Mouse (Mus musculus) T-cell, adult 2 months (primary cell): ENCODE results near the gene Zfp704.

ENCODE experiments used
- DNase-seq: peaks from one replicate; pipeline ENCODE4 v3.0.0; 2022; ENCODE audit warnings: low spot score

Zfp704 gene

DNA sequence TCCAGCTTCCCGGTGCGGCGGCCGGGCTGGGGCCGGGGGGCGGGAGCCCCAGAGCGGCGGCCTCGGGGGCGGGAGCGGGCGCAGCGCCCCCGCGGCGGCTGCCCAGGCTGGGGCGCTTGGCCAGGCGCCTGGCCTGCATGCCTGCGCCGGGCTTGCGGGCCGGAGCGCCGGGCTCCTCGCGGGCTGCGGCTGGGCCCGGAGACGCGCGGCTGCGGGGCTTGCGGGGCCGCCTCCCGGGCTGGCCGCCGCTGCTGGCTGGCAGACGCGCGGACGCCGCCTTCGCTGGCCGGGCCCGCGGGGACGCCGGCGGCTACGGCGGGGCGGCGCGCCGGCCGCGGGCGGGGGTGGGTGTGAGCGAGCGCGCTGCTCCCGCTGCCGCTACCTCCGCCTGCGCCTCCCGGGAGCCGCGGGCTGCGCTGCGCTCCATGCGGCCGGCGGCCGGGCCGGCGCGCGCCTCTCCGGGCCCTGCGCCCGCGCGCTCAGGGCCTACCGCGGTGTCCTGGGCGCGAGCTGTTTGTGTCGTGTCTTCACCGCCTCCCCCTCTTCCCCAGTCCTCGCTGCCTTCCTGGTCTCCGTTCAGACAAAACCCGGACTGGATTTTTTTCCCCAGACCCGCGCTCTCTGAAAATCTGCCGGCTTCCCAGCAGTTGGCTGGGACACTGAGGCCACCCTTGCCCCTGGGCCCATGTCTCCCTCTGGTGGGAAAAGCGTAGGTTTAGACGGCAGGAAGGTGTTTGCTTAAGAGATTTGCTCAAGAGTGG lies at the start of gene Zfp704:
TSS of gene Zfp704 (minus strand) at position 505 of the 761 bp plus-strand sequence.
- peak; percentile 32 for DNase-seq

DNA sequence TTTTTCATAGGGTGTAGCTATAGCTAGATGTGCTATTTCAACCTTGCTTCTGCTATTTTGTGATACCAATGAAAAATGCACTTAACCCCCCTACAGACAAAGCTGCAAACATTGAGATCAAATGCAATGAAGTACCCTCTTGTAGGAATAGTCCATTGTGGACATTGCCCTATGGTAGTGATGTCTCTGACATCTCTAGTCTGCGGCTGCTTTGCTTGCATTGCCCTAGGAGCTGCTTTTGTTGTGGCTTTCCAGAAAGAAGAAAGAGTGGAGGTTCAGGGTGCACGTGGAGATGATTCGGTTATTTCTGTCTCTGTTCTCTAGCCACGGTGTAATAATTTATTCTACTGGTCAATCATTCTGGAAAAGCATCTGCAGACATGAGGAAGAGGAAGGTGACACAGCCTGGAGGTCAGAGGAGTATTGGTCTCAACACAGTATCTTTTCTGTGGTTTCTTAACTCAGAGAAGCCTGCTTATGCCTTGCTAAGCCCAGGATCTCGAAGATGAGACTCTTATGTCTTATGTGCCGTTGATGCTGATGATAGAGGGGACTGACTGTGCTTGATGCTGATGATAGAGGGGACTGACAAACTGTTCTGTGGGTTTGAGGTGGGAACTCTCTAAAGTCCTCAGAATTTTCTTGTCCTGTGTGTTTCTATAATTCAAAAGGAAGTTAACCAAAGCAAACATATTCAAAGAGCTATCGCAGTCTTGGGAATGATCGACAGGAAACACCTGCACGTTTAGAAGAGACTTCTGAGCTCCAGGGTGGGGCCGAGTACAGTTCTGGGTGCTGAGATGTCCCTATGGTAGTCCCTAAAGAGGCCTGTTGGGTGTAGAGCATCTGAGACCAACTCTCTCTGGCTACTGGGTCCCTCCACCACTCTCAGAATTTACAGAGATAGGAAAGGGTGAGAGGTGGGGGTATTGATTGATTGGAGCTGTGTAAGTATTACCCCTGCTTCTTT lies 23.4 kb upstream of the Zfp704 start:
- no peak for DNase-seq

- DNase-seq, result no peak
Measured at GRCm38 (mm10) chr3:9629951-9630350, 20.1 kb upstream of the Zfp704 start.

GRCm38 (mm10) chr3:9628041-9628440 lies 18.2 kb upstream of the Zfp704 start:
- no peak for DNase-seq

- DNase-seq, result no peak
Measured at GRCm38 (mm10) chr3:9626149-9626548, 16.3 kb upstream of the Zfp704 start.

- no peak for DNase-seq
Measured at GRCm38 (mm10) chr3:9620611-9621010, 10.7 kb upstream of the Zfp704 start.

GRCm38 (mm10) chr3:9619562-9620275 lies 9.8 kb upstream of the Zfp704 start:
- no peak for DNase-seq

DNA sequence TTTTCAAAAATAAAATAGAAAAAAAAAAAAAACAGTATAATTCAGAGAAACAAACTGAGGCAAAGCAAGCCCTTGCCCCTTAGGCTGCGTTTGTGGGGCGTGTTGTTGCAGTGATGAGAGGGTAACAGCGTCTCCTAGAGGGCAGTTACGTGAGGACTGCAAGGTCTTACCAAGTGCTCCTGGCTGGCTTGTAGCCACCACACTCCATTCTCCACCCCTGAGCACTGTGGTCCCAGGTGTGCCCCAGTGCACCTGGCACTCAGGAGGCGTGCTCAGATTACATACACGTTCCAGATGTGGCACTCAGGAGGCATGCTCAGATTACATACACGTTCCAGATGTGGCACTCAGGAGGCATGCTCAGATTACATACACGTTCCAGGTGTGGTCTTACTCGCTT lies 7.2 kb upstream of the Zfp704 start:
- DNase-seq, result no peak

DNA sequence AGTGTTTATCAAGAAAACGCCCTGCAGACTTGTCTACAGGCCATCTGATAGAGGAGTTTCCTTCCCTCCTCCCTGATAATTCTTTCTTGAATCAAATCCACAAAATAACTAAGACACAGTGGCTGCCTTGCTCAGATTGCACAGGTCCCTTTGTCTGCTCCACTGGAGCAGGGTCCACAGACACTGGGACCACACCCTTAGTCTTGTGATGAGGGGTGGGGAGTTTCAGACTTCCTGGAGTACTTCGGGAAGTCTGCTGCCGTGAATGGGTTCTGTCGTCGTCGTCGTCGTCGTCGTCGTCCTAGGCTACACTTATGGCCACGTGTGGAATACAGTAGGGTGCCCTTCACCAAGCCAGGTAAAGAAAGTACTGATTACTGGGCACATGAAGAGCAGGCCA lies 4.8 kb upstream of the Zfp704 start:
- DNase-seq, result no peak

- DNase-seq, result no peak
Measured at GRCm38 (mm10) chr3:9614011-9614410, 4.1 kb upstream of the Zfp704 start.

GRCm38 (mm10) chr3:9611226-9611625 lies 1.3 kb upstream of the Zfp704 start:
- no peak for DNase-seq

GRCm38 (mm10) chr3:9610426-9610825 lies 541 bp upstream of the Zfp704 start:
- no peak for DNase-seq

GRCm38 (mm10) chr3:9608906-9609580 lies 842 bp downstream of the Zfp704 start:
- DNase-seq, result peak; percentile 21

DNA sequence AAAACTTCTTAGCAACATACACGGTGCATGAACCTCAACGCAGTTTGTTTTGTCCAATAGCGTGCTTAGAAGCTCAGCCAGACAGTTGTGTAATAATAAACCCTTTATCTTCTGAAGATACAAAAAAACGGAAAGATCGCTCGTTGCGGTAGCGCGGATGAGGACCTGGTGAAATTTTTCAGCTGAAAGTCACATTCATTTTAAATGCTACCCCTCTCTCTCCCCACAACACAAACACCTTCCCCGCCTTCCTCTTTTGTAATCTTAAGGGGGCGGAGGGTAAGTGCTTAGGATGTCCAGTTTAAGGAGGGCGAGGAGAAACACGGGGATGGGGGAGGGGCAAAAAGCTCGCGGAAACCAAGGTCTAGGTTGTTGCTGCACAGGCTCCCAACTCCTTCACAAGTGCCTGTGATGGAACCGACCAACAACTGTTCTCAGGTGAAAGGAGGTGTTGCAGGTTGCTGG lies 1.4 kb downstream of the Zfp704 start:
- DNase-seq, result no peak

- DNase-seq, result no peak
Measured at GRCm38 (mm10) chr3:9607686-9608085, 2.2 kb downstream of the Zfp704 start.

DNA sequence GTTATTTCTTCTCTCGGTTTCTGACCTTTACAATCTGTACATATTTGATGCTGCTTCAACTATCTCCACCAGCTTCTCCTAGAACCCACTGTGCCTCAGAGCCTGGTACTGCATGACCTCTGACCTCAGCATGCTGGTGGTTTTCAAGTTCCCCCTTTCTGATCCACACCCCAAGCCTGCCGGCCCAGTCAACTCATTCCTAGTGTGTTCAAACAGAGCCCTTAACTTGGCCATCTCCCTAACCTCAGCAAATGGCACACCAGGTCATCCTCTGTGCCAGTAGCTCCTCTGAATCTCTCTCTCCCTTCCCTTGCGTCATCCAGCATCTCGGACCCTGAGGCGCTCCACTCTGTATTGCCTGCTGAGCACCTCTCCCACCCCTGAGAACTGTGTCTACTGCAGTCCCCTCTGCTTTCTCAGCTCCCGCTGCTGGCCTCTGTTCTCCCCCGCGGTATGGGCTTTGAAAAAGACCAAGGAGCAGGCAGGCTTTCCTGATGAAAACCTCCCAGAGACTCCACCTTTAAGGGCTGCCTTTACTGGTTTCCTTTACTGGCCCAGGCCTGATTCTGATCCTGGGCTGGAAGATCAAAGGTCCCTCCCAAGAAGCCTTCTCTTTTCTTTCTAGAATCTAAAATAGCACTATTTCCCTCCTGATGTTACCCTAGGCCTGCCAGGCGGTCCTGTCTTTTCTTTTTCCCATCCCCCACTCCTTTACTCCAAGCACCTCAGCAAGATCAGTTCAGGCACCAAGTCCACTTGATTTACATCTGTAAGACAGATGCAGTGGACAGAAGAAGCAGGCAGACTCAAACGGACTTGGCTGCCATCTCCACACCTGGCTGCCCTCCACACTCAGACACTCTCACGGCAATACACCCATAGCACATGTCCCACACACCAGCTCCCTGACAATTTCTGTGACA lies 3.8 kb downstream of the Zfp704 start:
- no peak for DNase-seq

DNA sequence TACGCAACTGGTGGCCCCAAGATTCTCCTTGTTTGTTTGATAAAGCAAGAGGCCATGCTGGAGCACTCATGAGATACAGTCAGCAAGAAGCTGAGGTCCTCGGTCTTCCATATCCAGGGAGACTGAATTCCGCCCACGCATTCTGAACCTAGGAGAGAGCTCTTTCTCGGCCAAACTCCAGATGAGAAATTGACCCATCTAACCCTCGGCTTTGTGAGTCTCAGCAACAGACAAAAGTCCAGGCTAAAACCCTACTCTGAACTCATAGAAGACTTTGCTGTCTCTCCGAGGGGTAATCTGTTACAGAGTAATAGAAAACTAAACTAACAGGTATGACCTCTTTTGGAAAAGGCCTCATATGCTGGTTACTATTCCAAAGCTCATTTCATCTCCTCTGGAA lies 4.9 kb downstream of the Zfp704 start:
- DNase-seq, result no peak

- DNase-seq, result no peak
Measured at GRCm38 (mm10) chr3:9603866-9604265, 6.0 kb downstream of the Zfp704 start.

DNA sequence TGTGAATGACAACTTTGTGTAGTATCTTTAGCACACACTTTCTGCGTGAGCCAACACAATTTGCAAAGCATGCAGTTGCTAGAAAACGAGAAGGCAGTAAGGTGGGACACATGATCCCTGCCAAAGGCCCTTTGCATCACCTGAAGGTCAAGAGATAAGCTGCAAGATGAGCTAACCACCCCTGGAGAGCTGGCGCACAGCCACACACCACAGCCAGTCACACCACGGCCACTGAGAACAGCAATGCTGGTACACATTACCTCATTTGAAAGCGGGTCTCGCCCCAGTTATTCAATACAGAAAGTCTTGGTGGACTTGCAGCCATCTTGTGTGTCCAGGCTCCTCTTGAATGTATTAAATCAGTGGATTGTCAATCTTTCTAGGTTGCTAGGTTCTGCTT lies 9.3 kb downstream of the Zfp704 start:
- no peak for DNase-seq

- DNase-seq, result no peak
Measured at GRCm38 (mm10) chr3:9599738-9600410, 10.0 kb downstream of the Zfp704 start.
